Mouse (Mus musculus) A20 (cell line): ENCODE data around the gene Ift43.

Experiments used
- DNase-seq: peaks from one replicate; pipeline ENCODE4 v3.0.0-alpha.2; 2011; ENCODE audit warnings: low read depth, low spot score

Gene Ift43

DNA sequence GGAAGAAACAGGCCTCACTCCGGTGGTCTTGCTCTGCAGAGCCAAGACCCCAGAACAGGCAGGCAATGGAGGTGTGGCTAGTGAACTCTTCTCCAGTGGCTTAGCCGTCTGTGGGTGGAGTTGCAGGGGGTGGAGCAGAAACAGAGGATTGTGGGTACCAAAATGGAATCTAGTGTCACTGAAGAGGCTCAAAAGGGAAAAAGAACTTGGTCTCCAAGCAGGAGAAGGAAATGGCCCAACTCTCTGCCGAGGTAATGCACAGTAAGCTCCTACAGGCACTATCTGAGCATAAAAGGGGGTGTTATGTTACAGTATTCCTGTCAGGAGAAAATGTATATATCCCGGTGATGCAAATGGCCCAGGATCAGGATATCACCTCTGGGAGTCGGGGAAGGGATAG, 86.9 kb downstream of the Ift43 start:
- DNase-seq, result no peak

DNA sequence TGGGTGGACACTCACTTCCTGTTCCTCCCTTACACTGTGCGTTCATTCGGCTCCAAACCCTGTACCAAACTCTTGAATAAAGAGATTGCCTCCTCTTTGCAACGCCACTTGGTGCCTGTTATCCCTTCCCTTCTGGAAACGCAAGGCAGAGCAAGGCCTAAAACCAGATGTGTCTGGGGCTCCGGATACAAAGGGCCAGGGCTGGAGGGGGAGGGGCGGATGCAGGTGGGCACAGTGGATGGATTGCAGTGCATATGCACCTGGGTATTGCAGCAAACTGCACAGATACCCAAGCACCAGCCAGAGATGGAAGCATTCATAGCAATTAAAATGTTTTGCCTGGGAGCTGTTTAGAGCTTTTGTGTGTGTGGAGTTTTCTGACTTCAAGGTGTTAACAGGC, 91.0 kb downstream of the Ift43 start:
- no peak for DNase-seq

GRCm38 (mm10) chr12:86174369-86174768, 92.0 kb downstream of the Ift43 start:
- DNase-seq, result no peak

GRCm38 (mm10) chr12:86175476-86175942, 93.2 kb downstream of the Ift43 start:
- DNase-seq, result no peak

DNA sequence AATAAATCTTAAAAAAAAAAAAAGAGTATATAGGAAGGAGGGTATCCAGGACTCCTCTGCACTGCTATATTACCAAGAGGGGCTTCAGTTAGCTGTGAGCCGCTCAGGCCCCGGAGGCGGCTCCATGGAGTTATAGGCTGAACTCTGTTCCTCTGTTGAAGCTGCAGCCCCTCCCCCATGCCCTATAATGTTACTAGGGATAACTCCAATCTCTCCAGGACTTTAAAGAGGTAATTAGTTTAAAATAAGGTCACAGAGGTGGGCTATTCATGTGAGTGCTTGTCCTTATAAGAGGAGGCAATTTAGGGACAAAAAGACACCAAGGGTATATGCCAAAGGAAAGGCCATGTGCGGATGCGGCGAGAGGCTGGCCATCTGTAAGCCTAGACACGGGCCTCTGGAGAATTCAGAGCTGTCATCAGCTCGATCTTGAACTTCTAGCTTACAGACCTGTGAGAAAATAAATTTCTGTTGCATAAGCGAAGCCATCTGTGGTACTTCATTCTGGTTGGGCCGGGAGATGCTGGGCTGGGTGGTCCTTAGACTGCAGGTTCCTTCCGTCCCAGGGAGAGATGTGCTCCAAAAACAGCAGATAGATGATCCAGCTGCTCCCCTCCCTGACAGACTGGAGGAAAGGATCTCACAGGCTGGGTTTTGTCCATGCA, 94.5 kb downstream of the Ift43 start:
- no peak for DNase-seq

- DNase-seq, result no peak
These were observed 96.9 kb downstream of the Ift43 start for GRCm38 (mm10) chr12:86179266-86179665.

GRCm38 (mm10) chr12:86181320-86181751, 99.0 kb downstream of the Ift43 start:
- peak; percentile 5 for DNase-seq

DNA sequence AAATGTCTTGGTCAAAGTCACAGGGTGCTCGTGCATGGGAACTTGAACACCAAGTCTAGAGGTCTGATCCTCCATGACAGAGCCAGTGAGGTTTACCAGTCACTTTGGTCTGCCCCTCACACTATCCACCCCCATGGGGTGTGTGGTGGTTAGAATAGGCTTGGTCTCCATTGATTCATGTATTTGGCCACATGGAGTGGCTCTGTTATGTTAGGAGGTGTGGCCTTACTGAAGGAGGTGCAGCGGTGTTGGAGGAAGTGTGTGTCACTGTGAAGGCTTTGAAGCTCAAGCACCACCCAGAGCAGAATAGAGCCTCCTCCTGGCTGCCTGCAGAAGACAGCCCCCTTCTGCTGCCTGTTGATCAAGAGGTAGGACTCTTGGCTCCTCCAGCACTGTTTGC, 99.5 kb downstream of the Ift43 start:
- peak; percentile 15 for DNase-seq

DNA sequence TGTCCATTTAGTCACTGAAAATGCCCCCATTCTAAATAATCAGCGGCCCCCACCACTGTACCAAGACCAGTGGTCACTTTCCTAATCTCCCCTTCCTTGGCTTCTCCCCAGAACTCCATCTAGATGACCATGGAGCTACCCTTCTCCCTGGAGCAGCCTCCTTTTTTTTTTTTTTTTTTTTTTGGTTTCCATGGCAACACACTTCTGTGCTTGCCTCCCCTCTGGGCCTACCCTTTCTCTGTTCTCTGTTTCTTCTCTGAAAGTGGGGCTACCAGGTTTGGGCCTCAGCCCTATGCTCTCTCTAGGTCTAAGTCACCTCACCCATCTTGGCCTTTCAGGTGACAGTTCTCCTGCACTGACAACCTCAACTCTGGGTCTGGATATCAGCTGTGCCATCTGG, 100.1 kb downstream of the Ift43 start:
- no peak for DNase-seq

- DNase-seq, result peak; percentile 29
These were observed 105.8 kb downstream of the Ift43 start for GRCm38 (mm10) chr12:86188161-86188560.

GRCm38 (mm10) chr12:86189601-86190323, 107.4 kb downstream of the Ift43 start:
- no peak for DNase-seq

DNA sequence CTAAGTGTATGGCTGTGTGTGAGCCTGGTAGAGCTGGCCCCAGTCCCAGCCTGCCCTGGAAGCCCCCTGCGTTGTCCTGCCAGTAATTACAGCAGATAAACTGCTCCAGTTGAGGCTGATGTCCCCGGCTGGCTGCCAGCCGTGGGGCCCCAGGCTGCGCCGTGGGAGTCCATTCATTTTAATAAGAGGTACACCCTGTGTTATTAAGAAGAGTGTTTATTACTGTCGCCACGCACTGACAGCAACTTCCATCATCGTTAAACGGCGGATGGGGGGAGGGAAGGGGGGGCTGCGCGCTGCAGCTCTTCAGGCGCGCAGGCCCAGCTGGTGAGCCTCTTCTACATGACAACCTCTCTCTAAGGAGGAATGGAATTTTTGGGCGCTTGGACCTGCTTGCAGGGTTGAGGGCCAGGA, 109.7 kb downstream of the Ift43 start:
- no peak for DNase-seq

- no peak for DNase-seq
These were observed 114.6 kb downstream of the Ift43 start for GRCm38 (mm10) chr12:86196944-86197343.

GRCm38 (mm10) chr12:86203443-86204057, 121.2 kb downstream of the Ift43 start:
- no peak for DNase-seq

- no peak for DNase-seq
These were observed 128.8 kb downstream of the Ift43 start for GRCm38 (mm10) chr12:86211099-86211520.
